Mouse (Mus musculus) kidney, adult 2 months (tissue): ENCODE data around the gene Tex45. TPM values are rescaled to one million over a fixed set of nuclear protein-coding genes. Genes with fewer than 3 reads are reported as not detected.

ENCODE experiments used
- DNase-seq: peaks from one replicate; pipeline ENCODE4 v3.0.0; 2021
- H3K27ac ChIP-seq: fragments of 200-500 bp; 2 replicates; pipeline ENCODE4 v1.5.1; 2012; ENCODE audit warnings: low read depth, low read length, control low read depth, inconsistent platforms; ENCODE audit not compliant: insufficient read depth
- H3K27me3 ChIP-seq: fragments of 200-500 bp; replicated peaks from 2 replicates; pipeline ENCODE4 v1.6.1; 2012; ENCODE audit warnings: mild to moderate bottlenecking, moderate library complexity, low read length, inconsistent platforms; ENCODE audit not compliant: control insufficient read depth, insufficient read depth
- H3K36me3 ChIP-seq: fragments of 200-500 bp; 2 replicates; pipeline ENCODE4 v1.6.1; 2012; ENCODE audit warnings: mild to moderate bottlenecking, moderate library complexity, low read length, inconsistent platforms; ENCODE audit not compliant: control insufficient read depth, insufficient read depth
- H3K4me1 ChIP-seq: fragments of 200-500 bp; 2 replicates; pipeline ENCODE4 v1.6.1; 2011; ENCODE audit warnings: low read length; ENCODE audit not compliant: control insufficient read depth, insufficient read depth
- H3K4me3 ChIP-seq: fragments of 200-500 bp; 2 replicates; pipeline ENCODE4 v1.5.1; 2011; ENCODE audit warnings: mild to moderate bottlenecking, low read depth, low read length, control low read depth; ENCODE audit not compliant: insufficient read depth
- CTCF ChIP-seq: fragments of 200-500 bp; conservative IDR thresholded peaks from 2 replicates; pipeline ENCODE4 v1.5.1; 2011; ENCODE audit warnings: low read depth, mild to moderate bottlenecking, control low read depth, low read length, moderate library complexity, mixed read lengths; ENCODE audit not compliant: insufficient read depth, insufficient read length
- POLR2A ChIP-seq: fragments of 200-500 bp; IDR thresholded peaks from one replicate; pipeline ENCODE4 v1.6.1; 2011; ENCODE audit warnings: low read depth, low read length, control low read depth
- WGBS: fragments of 180-500 bp; shearing (Covaris S2); methylation state at CpG from one replicate; pipeline ENCODE4 v1.1.7; 2018; 5-methylcytosine and 5-hydroxymethylcytosine counted together
- polyA plus RNA-seq: library from polyadenylated mRNA; depleted of rRNA; stranded (reverse); fragments of >200 nt; gene quantifications from 2 replicates; pipeline ENCODE4 v1.2.3, GENCODE M21; 2012

The Tex45 gene
- polyA plus RNA-seq, 1 experiment, result 0.05 TPM

DNA sequence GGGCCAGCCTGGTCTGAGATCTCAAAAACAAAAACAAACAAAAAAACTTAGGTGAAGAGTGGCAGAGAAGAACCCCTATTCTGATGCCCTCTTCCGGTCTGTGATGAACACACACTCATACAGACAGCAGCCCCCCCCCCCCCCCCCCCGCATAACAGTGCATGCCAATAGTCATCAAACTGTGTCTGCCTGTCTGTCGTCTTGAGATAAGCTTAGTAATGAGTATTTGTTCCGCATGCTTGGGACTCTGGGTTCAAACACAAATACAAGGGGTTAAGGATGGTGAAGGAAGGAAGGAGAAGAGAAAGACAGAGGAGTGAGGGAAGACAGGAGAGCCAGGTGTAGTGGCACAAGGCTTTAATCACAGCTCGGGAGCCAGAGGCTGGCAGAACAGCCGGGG lies 34.2 kb upstream of the Tex45 start:
- WGBS, result 87% methylated on average over 6 of the region's 6 CpGs

DNA sequence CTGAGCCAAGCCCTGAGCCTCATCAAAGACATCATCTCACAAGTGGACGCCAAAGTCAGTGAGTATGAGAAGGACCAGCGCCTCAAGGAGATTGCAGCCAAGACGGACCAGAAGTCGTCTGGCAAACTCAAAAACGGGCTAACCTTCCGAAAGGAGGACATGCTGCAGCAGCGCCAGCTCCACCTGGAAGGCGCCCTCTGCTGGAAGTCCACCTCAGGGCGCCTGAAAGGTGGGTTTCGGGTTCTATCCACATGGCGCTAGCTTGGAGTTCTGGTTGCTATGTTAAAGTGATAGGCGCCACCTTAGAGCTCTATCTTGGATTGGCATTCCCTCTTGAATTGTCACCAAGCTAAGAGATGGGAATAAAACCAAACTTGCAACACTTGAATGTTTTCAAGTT lies 31.2 kb upstream of the Tex45 start:
- Histone ChIP-seq H3K27me3 (no peaks in the 10 kb centered on the region), H3K4me1 (no peaks in the 10 kb centered on the region), H3K4me3 (no peak overlapping the region), H3K27ac (no peak overlapping the region), H3K36me3 (peaks cover 8% of the 10 kb centered on the region)
- DNase-seq, result no peak
- TF ChIP-seq POLR2A, result no peak
- peak; percentile 47 for TF ChIP-seq CTCF
- 85% methylated on average over 12 of the region's 12 CpGs for WGBS

More for the DNA sequence above, 34.2 kb upstream of the Tex45 start:
- TF ChIP-seq CTCF (no peak), POLR2A (no peak)
- Histone ChIP-seq H3K27me3 (no peaks in the 10 kb centered on the region), H3K36me3 (peaks cover 8% of the 10 kb centered on the region), H3K4me3 (no peak overlapping the region), H3K27ac (no peak overlapping the region), H3K4me1 (no peaks in the 10 kb centered on the region)
- no peak for DNase-seq

DNA sequence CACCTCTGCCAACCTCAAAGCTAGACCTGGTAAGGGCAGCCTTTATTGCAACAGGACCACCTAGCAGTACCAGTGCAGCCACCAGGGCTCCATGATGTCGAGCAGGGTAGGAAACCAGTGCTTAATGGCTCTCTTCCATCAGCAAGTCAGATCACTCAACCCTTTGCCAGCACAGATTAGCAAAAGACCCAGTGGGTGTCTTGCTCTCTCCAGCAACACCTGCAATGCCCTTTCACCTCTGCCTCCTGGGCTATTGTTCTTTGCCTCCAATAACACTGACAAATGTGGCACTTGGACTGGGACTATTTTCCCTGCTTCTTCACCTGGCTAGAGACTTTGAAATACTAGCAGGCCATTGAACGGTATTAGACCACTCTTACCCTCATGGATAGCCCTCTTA lies 21.4 kb upstream of the Tex45 start:
- no peaks in the 10 kb centered on the region for H3K4me1 ChIP-seq
- WGBS, result 88% methylated on average over 2 of the region's 2 CpGs
- no peaks in the 10 kb centered on the region for H3K27me3 ChIP-seq
- TF ChIP-seq POLR2A, result no peak
- no peak for TF ChIP-seq CTCF
- no peak overlapping the region for H3K4me3 ChIP-seq
- H3K27ac ChIP-seq, result no peak overlapping the region
- DNase-seq, result no peak
- no peaks in the 10 kb centered on the region for H3K36me3 ChIP-seq

DNA sequence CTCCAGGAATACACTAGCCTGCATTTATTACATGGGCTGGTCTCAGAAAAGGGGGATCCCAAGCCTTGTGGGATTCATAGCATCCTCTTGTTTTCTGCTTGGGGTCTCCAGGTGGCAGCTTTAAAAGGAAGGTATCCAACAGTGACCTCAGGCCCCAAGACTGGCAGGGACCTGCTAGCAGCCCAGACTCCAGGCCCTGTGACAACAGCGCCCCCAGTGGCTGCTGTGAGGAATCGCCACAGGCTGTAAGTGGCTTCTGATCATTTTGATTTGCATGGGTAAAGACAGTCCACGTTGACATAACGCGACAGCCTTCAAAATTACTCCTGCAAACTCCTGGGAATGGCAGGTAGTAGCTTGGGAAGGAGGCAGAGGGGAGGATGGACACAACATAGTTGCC lies 20.0 kb upstream of the Tex45 start:
- H3K4me3 ChIP-seq, result no peak overlapping the region
- WGBS, result 22% methylated on average over 5 of the region's 5 CpGs
- no peaks in the 10 kb centered on the region for H3K36me3 ChIP-seq
- peak; percentile 88 for TF ChIP-seq CTCF
- no peak for TF ChIP-seq POLR2A
- DNase-seq, result peak; percentile 40
- H3K27ac ChIP-seq, result no peak overlapping the region
- no peaks in the 10 kb centered on the region for H3K27me3 ChIP-seq
- no peaks in the 10 kb centered on the region for H3K4me1 ChIP-seq

DNA sequence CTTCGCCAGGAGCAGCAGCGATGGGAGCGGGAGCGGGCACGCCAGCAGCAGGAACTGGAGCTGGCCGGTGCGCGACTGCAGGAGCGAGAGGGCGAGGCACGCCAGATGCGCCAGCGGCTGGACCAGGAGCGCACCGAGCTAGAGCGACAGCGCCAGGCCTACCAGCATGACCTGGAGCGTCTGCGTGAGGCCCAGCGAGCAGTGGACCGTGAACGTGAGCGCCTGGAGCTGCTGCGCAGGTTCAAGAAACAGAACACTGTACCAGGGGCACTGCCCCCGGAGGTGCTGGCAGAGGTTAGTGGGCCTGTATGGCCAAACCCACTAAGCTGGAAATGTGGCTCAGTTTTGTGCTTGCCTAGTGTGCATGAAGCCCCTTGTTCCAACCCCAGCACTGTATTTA lies 18.7 kb upstream of the Tex45 start:
- H3K4me3 ChIP-seq, result no peak overlapping the region
- no peak overlapping the region for H3K27ac ChIP-seq
- 66% methylated on average over 25 of the region's 25 CpGs for WGBS
- no peaks in the 10 kb centered on the region for H3K36me3 ChIP-seq
- DNase-seq, result peak; percentile 76
- H3K27me3 ChIP-seq, result no peaks in the 10 kb centered on the region
- TF ChIP-seq POLR2A (no peak), CTCF (no peak)
- H3K4me1 ChIP-seq, result no peaks in the 10 kb centered on the region

DNA sequence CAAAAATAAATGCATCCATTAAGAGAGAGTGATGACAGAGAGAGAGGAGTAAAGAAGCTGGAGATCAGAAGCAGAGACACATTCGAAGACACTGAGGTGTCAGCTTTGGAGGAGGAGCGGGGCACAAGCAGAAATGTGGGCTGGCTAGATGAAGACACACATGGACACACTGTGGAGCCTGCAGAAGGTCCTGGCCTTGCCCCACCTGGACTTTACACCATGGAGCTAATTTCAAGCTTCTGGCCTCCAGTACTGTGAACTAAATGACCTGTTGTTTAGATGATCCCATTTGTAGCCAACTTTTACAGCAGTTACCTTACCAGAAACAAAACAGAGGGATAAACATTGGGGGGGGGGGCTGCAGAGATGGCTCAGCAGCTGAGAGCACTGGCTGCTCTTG lies 7.4 kb upstream of the Tex45 start:
- Histone ChIP-seq H3K27me3 (no peaks in the 10 kb centered on the region), H3K4me3 (no peak overlapping the region), H3K27ac (no peak overlapping the region), H3K36me3 (no peaks in the 10 kb centered on the region), H3K4me1 (peaks cover 5% of the 10 kb centered on the region; the same call in 1 of the 2 replicates)
- 54% methylated on average over 2 of the region's 2 CpGs for WGBS
- peak; percentile 75 for DNase-seq
- TF ChIP-seq CTCF (no peak), POLR2A (no peak)

DNA sequence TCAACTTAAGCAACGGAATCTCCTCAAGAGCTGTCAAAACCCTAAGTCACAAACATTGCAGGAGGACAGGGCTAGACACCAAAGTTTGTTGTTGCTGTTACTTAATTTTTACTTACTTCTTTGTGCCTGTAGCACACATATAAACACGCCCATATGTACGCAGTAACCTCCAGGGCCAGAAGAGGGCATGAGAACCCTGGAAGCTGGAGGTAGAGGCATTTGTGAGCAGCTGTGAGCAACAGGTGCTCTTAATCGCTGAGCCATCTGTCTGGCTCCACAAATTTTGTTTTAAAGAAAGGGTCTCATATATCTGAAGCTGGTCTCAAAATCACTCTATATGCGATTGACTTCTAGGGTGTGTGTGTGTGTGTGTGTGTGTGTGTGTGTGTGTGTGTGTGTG lies 6.4 kb upstream of the Tex45 start:
- DNase-seq, result peak; percentile 54
- Histone ChIP-seq H3K36me3 (no peaks in the 10 kb centered on the region), H3K27ac (no peak overlapping the region; the same call in 1 of the 2 replicates), H3K4me3 (no peak overlapping the region), H3K4me1 (peaks cover 6% of the 10 kb centered on the region; the same call in 1 of the 2 replicates), H3K27me3 (no peaks in the 10 kb centered on the region)
- TF ChIP-seq CTCF (peak; percentile 68), POLR2A (no peak)
- 45% methylated on average over 5 of the region's 5 CpGs for WGBS
